8 mouse cellular contexts compared by ENCODE assay signal in genomic region chr1:131555042-131555812, GRCm38 (mm10). TPM values are rescaled to one million over a fixed set of nuclear protein-coding genes. Genes with fewer than 3 reads are reported as not detected.
DNase-seq lines count a peak whose midpoint lies in the region; ATAC-seq lines count a peak whose summit lies in the region.

No protein-coding gene starts in this region.

- WGBS in hindbrain, embryonic 16.5 days: 4% methylated on average over 13 of the region's 13 CpGs

- H3K27me3 ChIP-seq in hindbrain, embryonic 16.5 days (replicated peaks; ENCODE audit: control insufficient read depth, insufficient read depth, low read length): no peaks in the 10 kb centered on the region

- H3K36me3 ChIP-seq in hindbrain, embryonic 16.5 days (ENCODE audit: control insufficient read depth, insufficient read depth, low read length): no peaks in the 10 kb centered on the region

- peak overlapping the region; percentile 63 for H3K9ac ChIP-seq in hindbrain, embryonic 16.5 days (ENCODE audit: low read depth, low read length)

- DNase-seq in T-cell, adult 2 months (ENCODE audit: low spot score): peak; percentile 85
- DNase-seq in cerebellum, postnatal 36 days: peak; percentile 84 to 89
- peak; percentile 81 for DNase-seq in gastrocnemius, adult 18-20 months (ENCODE audit: low spot score)
- DNase-seq in left cerebral cortex, adult 11 months (ENCODE audit: low spot score): peak; percentile 78
- DNase-seq in lung, postnatal 36 days: peak; percentile 90
- DNase-seq in retina, postnatal 1 day: peak; percentile 95
- peak; percentile 88 for DNase-seq in thymus, postnatal 4 days

- no peak overlapping the region for H3K4me3 ChIP-seq in hindbrain, embryonic 16.5 days (ENCODE audit: low read length)

- peak overlapping the region; percentile 79 for H3K27ac ChIP-seq in hindbrain, embryonic 16.5 days (ENCODE audit: low read depth, low read length)

- H3K4me2 ChIP-seq in hindbrain, embryonic 16.5 days (ENCODE audit: low read length): peak overlapping the region; percentile 52

- peak; percentile 99 for ATAC-seq in hindbrain, embryonic 16.5 days

- H3K9me3 ChIP-seq in hindbrain, embryonic 16.5 days (ENCODE audit: control insufficient read depth, low read length): no peaks in the 10 kb centered on the region

- peaks cover 6% of the 10 kb centered on the region for H3K4me1 ChIP-seq in hindbrain, embryonic 16.5 days (ENCODE audit: control insufficient read depth, insufficient read depth, low read depth, low read length)

RNA-seq across cellular contexts. Expression of gene Fam72a, which starts 27.5 kb away (rescaled TPM):
- under 1 TPM; 0.24 to 0.39 TPM for total RNA-seq in gastrocnemius, adult 18-20 months (2021)
- 1.1 and 1.6 TPM in 2 replicates for polyA plus RNA-seq in hindbrain, embryonic 16.5 days (2015; fragmentation: Nextera tagmentation; extraction: Ambion mirVana)

RNA-seq across cellular contexts. Expression of gene Srgap2, which starts 28.1 kb away (rescaled TPM):
- total RNA-seq in gastrocnemius, adult 18-20 months (2021): 10 to 100 TPM in 1 of 2 experiments, 1 to 10 TPM in 1; 8.4 to 13.2 TPM
- polyA plus RNA-seq in hindbrain, embryonic 16.5 days (2015; fragmentation: Nextera tagmentation; extraction: Ambion mirVana): 24.6 and 30.4 TPM in 2 replicates

RNA-seq across cellular contexts. Expression of gene Avpr1b, which starts 43.8 kb away (rescaled TPM):
- not detected for total RNA-seq in gastrocnemius, adult 18-20 months (2021)
- not detected in 2 replicates for polyA plus RNA-seq in hindbrain, embryonic 16.5 days (2015; fragmentation: Nextera tagmentation; extraction: Ambion mirVana)
